Mouse (Mus musculus): ENCODE measurements around the gene Pck1. TPM values are rescaled to one million over a fixed set of nuclear protein-coding genes. Genes with fewer than 3 reads are reported as not detected.

Pck1 gene
- total and polyA plus RNA-seq, 2 experiments from 2014 or later = 0.21 TPM; not detected in 1

DNA sequence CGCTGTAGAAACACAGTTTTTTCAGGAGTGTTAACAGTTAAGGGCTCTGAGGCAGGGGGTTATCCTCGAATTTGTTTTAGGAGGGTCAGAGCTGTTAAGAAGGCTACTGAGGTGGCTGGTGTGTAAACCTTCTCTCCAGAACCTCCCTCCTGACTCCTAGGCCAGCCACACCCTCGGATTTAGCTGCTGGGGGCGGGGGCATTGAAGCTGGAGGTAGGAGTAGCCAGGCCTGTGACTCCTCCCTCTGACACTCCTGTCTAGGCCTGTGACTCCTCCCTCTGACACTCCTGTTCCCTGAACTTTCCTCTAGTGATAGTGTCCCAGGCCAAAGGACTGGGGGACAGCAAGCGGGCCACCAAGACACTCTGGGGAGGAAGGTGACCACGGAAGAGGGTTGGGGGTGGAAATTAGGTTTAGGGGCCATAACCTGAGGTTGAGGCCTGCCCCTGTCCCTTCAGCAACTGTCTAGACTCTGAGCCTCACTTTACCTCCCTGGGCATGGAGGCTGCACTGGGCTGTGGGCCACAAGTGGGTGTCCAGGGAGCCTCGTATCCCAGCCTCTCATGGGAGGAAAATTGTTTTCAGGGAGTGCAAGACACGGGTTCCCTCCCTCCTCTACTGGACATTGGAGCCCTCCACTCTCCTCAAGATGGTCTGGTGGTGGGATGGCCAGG, 34.5 kb downstream of the Pck1 start:
- H3K4me3 ChIP-seq (ENCODE audit: low read length) = no peak overlapping the region
- ATAC-seq = no peak
- WGBS = 46% methylated on average over 8 of the region's 8 CpGs

DNA sequence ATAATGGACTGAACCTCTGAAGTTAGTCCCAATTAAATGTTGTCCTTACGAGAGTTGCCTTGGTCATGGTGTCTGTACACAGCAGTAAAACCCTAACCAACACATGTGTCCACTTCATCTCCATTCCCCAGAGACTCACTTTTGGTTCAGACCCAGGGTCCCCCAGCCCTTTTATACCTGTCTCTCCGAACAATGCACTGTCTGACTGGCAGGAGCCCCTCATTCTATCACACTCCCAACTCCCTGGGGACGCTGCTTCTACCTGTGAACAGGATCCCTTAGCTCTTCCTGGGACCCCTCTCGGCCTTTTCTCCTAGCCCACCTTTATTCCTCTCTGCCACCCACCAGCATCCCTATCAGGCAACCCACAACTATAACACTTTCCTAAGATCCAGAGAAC, 41.9 kb downstream of the Pck1 start:
- Histone ChIP-seq H3K36me3 (ENCODE audit: insufficient read depth, low read length) (no peaks in the 10 kb centered on the region), H3K4me1 (ENCODE audit: insufficient read depth, low read length) (no peaks in the 10 kb centered on the region), H3K4me2 (ENCODE audit: low read depth, low read length) (no peak overlapping the region), H3K27me3 (ENCODE audit: insufficient read depth, low read length) (no peaks in the 10 kb centered on the region), H3K9ac (replicated peaks; ENCODE audit: low read length) (no peak overlapping the region), H3K9me3 (ENCODE audit: low read length) (no peaks in the 10 kb centered on the region), H3K27ac (no peak overlapping the region), H3K4me3 (ENCODE audit: low read length) (no peak overlapping the region)
- TF ChIP-seq CTCF (IDR thresholded peaks at IDR 0.05; ENCODE audit: low read depth) = no peak
- DNase-seq (ENCODE audit: low spot score) (no peak), ATAC-seq (no peak)
- 88% methylated on average over 4 of the region's 4 CpGs for WGBS

More for the DNA sequence above, 34.5 kb downstream of the Pck1 start:
- Histone ChIP-seq H3K4me1 (ENCODE audit: insufficient read depth, low read length) (no peaks in the 10 kb centered on the region), H3K36me3 (ENCODE audit: insufficient read depth, low read length) (no peaks in the 10 kb centered on the region), H3K9ac (replicated peaks; ENCODE audit: low read length) (no peak overlapping the region), H3K27ac (no peak overlapping the region), H3K9me3 (ENCODE audit: low read length) (no peaks in the 10 kb centered on the region), H3K4me2 (ENCODE audit: low read depth, low read length) (no peak overlapping the region), H3K27me3 (ENCODE audit: insufficient read depth, low read length) (no peaks in the 10 kb centered on the region)
- TF ChIP-seq CTCF (IDR thresholded peaks at IDR 0.05; ENCODE audit: low read depth) = no peak
- DNase-seq (ENCODE audit: low spot score) = no peak

DNA sequence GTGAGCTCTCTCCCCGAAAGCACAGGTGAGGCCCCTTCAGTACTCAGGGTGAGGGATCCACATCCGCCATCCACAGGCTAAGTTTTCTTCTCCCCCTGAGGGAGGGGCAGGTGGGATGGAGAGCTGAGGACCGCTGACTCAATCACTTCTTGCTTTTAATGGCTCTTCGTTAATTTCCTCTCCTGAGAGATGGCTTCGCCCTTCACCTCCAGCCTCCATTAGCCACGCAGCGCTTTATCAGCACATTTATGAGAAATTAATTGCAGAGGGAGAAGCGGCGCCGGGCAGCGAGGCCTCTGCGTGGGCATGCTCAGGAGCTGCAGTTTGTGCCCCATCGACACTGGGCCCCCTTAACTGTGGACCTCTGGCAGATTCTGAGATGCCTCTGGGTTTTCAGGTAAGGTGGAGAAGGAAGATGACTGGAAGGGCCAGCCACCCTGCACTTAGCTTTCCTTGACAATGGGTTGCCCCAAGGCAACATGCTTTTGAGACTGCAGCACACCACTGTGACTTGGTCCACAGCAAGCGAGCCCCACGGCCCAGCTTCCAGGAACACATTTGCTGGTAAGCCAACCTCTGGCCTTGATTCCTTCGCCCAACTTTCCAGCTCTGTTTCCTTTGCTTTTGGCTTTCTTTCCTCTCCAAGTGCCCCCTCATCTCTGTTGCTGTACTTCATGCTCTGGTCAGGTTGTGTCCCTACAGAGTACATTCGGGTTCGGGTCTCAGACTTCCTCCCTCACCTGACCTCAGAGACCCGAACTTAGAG, 50.3 kb downstream of the Pck1 start:
- no peak overlapping the region for H3K4me2 ChIP-seq (ENCODE audit: low read depth, low read length)
- no peak for ATAC-seq
- no peak overlapping the region for H3K27ac ChIP-seq

DNA sequence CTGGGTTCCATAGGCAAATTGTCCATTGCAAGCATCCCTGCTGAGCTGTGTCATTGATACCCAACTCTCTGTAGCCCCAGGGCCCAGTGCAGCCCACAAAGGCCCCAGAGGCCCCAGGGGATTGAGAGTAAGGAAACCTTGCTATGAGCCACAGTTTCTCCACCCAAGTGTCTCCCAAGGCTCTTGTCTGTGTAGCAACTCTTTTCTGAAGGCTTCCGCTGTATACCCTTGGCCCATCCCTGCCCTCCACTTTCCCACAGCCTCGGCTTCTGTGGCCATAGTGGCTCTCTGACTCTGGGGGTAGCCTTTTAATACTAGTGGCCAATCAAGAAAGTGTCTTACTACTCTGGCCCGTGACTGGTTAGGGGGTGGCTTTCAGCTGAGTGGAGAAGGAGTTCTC, 50.9 kb downstream of the Pck1 start:
- DNase-seq (ENCODE audit: low spot score) = no peak
- Histone ChIP-seq H3K36me3 (ENCODE audit: insufficient read depth, low read length) (no peaks in the 10 kb centered on the region), H3K4me1 (ENCODE audit: insufficient read depth, low read length) (no peaks in the 10 kb centered on the region), H3K4me2 (ENCODE audit: low read depth, low read length) (no peak overlapping the region), H3K9me3 (ENCODE audit: low read length) (no peaks in the 10 kb centered on the region), H3K27ac (no peak overlapping the region), H3K4me3 (ENCODE audit: low read length) (no peak overlapping the region), H3K9ac (replicated peaks; ENCODE audit: low read length) (no peak overlapping the region), H3K27me3 (ENCODE audit: insufficient read depth, low read length) (no peaks in the 10 kb centered on the region)
- TF ChIP-seq CTCF (IDR thresholded peaks at IDR 0.05; ENCODE audit: low read depth) = no peak
- no peak for ATAC-seq
- WGBS = 84% methylated on average over 3 of the region's 3 CpGs

More for the DNA sequence above, 50.3 kb downstream of the Pck1 start:
- Histone ChIP-seq H3K4me3 (ENCODE audit: low read length) (no peak overlapping the region), H3K9me3 (ENCODE audit: low read length) (no peaks in the 10 kb centered on the region), H3K4me1 (ENCODE audit: insufficient read depth, low read length) (no peaks in the 10 kb centered on the region), H3K9ac (replicated peaks; ENCODE audit: low read length) (no peak overlapping the region), H3K27me3 (ENCODE audit: insufficient read depth, low read length) (no peaks in the 10 kb centered on the region), H3K36me3 (ENCODE audit: insufficient read depth, low read length) (no peaks in the 10 kb centered on the region)
- WGBS = 84% methylated on average over 19 of the region's 19 CpGs
- no peak for TF ChIP-seq CTCF (IDR thresholded peaks at IDR 0.05; ENCODE audit: low read depth)
- no peak for DNase-seq (ENCODE audit: low spot score)

DNA sequence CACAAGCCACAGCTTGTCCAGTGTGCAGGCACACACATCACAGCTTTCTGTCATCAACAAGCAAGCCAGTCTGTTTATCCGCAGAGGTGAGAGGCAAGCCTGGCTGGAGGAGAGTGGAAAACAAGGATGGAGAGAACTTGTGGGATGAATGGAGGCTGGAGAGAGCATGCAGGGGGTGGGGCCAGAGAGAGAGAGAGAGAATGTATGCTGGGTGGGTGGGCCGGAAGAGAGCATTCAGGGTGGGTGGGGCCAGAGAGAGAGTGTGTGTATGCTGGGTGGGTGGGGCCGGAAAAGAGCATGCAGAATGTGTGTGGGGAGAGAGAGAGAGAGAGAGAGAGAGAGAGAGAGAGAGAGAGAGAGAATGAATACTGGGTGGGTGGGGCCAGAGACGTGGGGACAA, 51.8 kb downstream of the Pck1 start:
- no peak overlapping the region for H3K4me2 ChIP-seq (ENCODE audit: low read depth, low read length)
- H3K4me1 ChIP-seq (ENCODE audit: insufficient read depth, low read length) = no peaks in the 10 kb centered on the region
- TF ChIP-seq CTCF (IDR thresholded peaks at IDR 0.05; ENCODE audit: low read depth) = no peak
- ATAC-seq (no peak), DNase-seq (ENCODE audit: low spot score) (no peak)
- no peak overlapping the region for H3K27ac ChIP-seq
- no peaks in the 10 kb centered on the region for H3K27me3 ChIP-seq (ENCODE audit: insufficient read depth, low read length)
- no peaks in the 10 kb centered on the region for H3K36me3 ChIP-seq (ENCODE audit: insufficient read depth, low read length)
- no peak overlapping the region for H3K4me3 ChIP-seq (ENCODE audit: low read length)
- H3K9ac ChIP-seq (replicated peaks; ENCODE audit: low read length) = no peak overlapping the region
- H3K9me3 ChIP-seq (ENCODE audit: low read length) = no peaks in the 10 kb centered on the region
- 64% methylated on average over 4 of the region's 4 CpGs for WGBS

DNA sequence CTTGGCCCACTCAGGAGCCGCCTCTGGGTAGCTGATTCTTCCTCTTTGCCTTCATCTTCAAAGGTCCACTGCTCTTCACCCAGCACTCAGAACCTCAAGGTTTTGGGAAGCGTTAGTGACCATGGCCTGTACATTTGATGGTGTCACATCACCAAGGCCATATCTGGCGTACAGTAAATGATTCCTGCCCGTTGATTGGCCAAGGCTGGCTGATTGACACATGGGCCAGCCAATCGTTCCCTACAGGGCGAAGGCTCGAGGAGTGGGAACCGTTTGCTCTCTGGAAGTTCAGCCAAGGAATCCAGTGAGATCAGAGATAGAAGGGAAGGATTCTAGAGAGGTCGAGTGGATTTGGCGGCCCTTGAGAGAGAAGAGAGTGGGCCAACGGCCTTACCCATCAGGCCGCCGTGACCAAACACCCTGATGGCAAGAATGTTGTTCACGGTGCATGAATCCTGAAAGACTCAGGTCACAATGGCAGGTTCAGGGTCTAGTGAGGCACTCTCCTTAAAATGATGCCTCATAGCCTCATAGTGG, 52.8 kb downstream of the Pck1 start:
- Histone ChIP-seq H3K4me1 (ENCODE audit: insufficient read depth, low read length) (no peaks in the 10 kb centered on the region), H3K36me3 (ENCODE audit: insufficient read depth, low read length) (no peaks in the 10 kb centered on the region), H3K4me3 (ENCODE audit: low read length) (no peak overlapping the region), H3K4me2 (ENCODE audit: low read depth, low read length) (no peak overlapping the region), H3K27ac (no peak overlapping the region), H3K27me3 (ENCODE audit: insufficient read depth, low read length) (no peaks in the 10 kb centered on the region), H3K9me3 (ENCODE audit: low read length) (no peaks in the 10 kb centered on the region), H3K9ac (replicated peaks; ENCODE audit: low read length) (no peak overlapping the region)
- 94% methylated on average over 14 of the region's 14 CpGs for WGBS
- ATAC-seq = no peak
- TF ChIP-seq CTCF (IDR thresholded peaks at IDR 0.05; ENCODE audit: low read depth) = no peak
- DNase-seq (ENCODE audit: low spot score) = no peak

DNA sequence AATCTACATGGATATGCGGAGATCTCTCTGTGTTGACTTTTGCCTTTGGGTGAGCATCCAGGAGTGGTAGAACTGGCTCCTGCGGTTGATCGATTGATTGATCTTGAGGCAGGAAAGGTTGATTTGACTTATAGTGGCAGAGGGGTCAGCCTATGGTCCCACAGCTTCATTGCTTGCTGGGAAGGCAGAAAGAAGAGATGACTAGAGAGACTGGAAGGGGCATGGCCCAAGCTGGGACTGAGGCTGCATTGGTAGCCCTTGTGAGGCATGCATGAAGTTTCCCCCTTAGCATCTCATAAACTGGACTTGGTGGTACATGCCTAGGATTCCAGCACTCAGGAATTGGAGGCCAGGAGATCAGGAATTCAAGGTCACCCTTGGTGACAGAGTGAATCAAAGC, 54.2 kb downstream of the Pck1 start:
- Histone ChIP-seq H3K9ac (replicated peaks; ENCODE audit: low read length) (no peak overlapping the region), H3K36me3 (ENCODE audit: insufficient read depth, low read length) (no peaks in the 10 kb centered on the region), H3K4me3 (ENCODE audit: low read length) (no peak overlapping the region), H3K27ac (no peak overlapping the region), H3K9me3 (ENCODE audit: low read length) (no peaks in the 10 kb centered on the region), H3K4me2 (ENCODE audit: low read depth, low read length) (no peak overlapping the region), H3K4me1 (ENCODE audit: insufficient read depth, low read length) (no peaks in the 10 kb centered on the region), H3K27me3 (ENCODE audit: insufficient read depth, low read length) (no peaks in the 10 kb centered on the region)
- no peak for TF ChIP-seq CTCF (IDR thresholded peaks at IDR 0.05; ENCODE audit: low read depth)
- ATAC-seq = no peak
- 97% methylated on average over 3 of the region's 3 CpGs for WGBS
- no peak for DNase-seq (ENCODE audit: low spot score)

Other genes starting within 250 kb of the Pck1 start
- 24.1 and 25.1 TPM in 2 replicates for gene Bmp7, start 212.7 kb upstream of the Pck1 start, total RNA-seq (2014; rRNA removed)
- 12.8 and 15.6 TPM in 2 replicates for gene Bmp7, start 212.7 kb upstream of the Pck1 start, polyA plus RNA-seq (2015; fragmentation: Nextera tagmentation; extraction: Ambion mirVana)
- gene Spo11, start 175.3 kb upstream of the Pck1 start, total RNA-seq (2014; rRNA removed) = 0.07 and 1.0 TPM in 2 replicates
- gene Spo11, start 175.3 kb upstream of the Pck1 start, polyA plus RNA-seq (2015; fragmentation: Nextera tagmentation; extraction: Ambion mirVana) = 0.86 and 0.96 TPM in 2 replicates
- gene Rae1, start 152.9 kb upstream of the Pck1 start, total RNA-seq (2014; rRNA removed) = 85.3 and 96.0 TPM in 2 replicates
- 112 and 116 TPM in 2 replicates for gene Rae1, start 152.9 kb upstream of the Pck1 start, polyA plus RNA-seq (2015; fragmentation: Nextera tagmentation; extraction: Ambion mirVana)
- 12.6 and 17.0 TPM in 2 replicates for gene Rbm38, start 132.6 kb upstream of the Pck1 start, total RNA-seq (2014; rRNA removed)
- 9.7 and 10.3 TPM in 2 replicates for gene Rbm38, start 132.6 kb upstream of the Pck1 start, polyA plus RNA-seq (2015; fragmentation: Nextera tagmentation; extraction: Ambion mirVana)
- gene Ctcfl, start 33.5 kb upstream of the Pck1 start, total RNA-seq (2014; rRNA removed) = not detected in 2 replicates
- gene Ctcfl, start 33.5 kb upstream of the Pck1 start, polyA plus RNA-seq (2015; fragmentation: Nextera tagmentation; extraction: Ambion mirVana) = not detected in 2 replicates
- not detected in 2 replicates for gene Zbp1, start 65.9 kb downstream of the Pck1 start, total RNA-seq (2014; rRNA removed)
- 0.58 and 0.68 TPM in 2 replicates for gene Zbp1, start 65.9 kb downstream of the Pck1 start, polyA plus RNA-seq (2015; fragmentation: Nextera tagmentation; extraction: Ambion mirVana)
- gene Pmepa1, start 123.5 kb downstream of the Pck1 start, total RNA-seq (2014; rRNA removed) = 7.7 and 16.0 TPM in 2 replicates
- 2.6 and 3.0 TPM in 2 replicates for gene Pmepa1, start 123.5 kb downstream of the Pck1 start, polyA plus RNA-seq (2015; fragmentation: Nextera tagmentation; extraction: Ambion mirVana)